Mouse (Mus musculus) midbrain, embryonic 16.5 days (tissue): ENCODE measurements around the gene Htr6. TPM values are rescaled to one million over a fixed set of nuclear protein-coding genes. Genes with fewer than 3 reads are reported as not detected.

Source experiments
- ATAC-seq: fragments of 200-750 bp; cut with Nextera tagmentation; 2 replicates; pipeline ENCODE4 v1.8.0; 2017; ENCODE audit warnings: moderate TSS enrichment
- H3K27ac ChIP-seq: fragments of 300-500 bp; sonication (generic); 2 replicates; pipeline ENCODE4 v1.5.1; 2014; ENCODE audit warnings: mild to moderate bottlenecking, low read length, mixed read lengths
- H3K27me3 ChIP-seq: fragments of 300-500 bp; sonication (generic); 2 replicates; pipeline ENCODE4 v1.6.1; 2014; ENCODE audit warnings: low read depth, low read length, mixed read lengths; ENCODE audit not compliant: control insufficient read depth, insufficient read depth
- H3K36me3 ChIP-seq: fragments of 300-500 bp; sonication (generic); 2 replicates; pipeline ENCODE4 v1.6.1; 2014; ENCODE audit warnings: mild to moderate bottlenecking, low read length, moderate library complexity, mixed read lengths; ENCODE audit not compliant: control insufficient read depth, insufficient read depth
- H3K4me1 ChIP-seq: fragments of 300-500 bp; sonication (generic); 2 replicates; pipeline ENCODE4 v1.6.1; 2014; ENCODE audit warnings: mild to moderate bottlenecking, low read length, mixed read lengths; ENCODE audit not compliant: control insufficient read depth, insufficient read depth
- H3K4me2 ChIP-seq: fragments of 300-500 bp; sonication (generic); 2 replicates; pipeline ENCODE4 v1.6.1; 2014; ENCODE audit warnings: mild to moderate bottlenecking, low read length, mixed read lengths
- H3K4me3 ChIP-seq: fragments of 300-500 bp; sonication (generic); 2 replicates; pipeline ENCODE4 v1.5.1; 2014; ENCODE audit warnings: low read depth, mild to moderate bottlenecking, low read length, moderate library complexity, mixed read lengths
- H3K9ac ChIP-seq: fragments of 300-500 bp; sonication (generic); 2 replicates; pipeline ENCODE4 v1.6.1; 2014; ENCODE audit warnings: low read depth, low read length, mixed read lengths
- H3K9me3 ChIP-seq: fragments of 300-500 bp; sonication (generic); replicated peaks from 2 replicates; pipeline ENCODE4 v1.6.1; 2014; ENCODE audit warnings: mild to moderate bottlenecking, low read length, mixed read lengths; ENCODE audit not compliant: control insufficient read depth, poor library complexity, severe bottlenecking
- whole genome bisulfite sequencing: fragments of 180-500 bp; shearing (Covaris S2); extraction: QIAGEN DNeasy Blood & Tissue Kit; methylation state at CpG from one replicate; pipeline ENCODE4 v1.1.7; 2014; 5-methylcytosine and 5-hydroxymethylcytosine counted together
- polyA plus RNA-seq: library from polyadenylated mRNA; unstranded; fragments of >200 nt; fragmentation: Nextera tagmentation; extraction: Ambion mirVana; gene quantifications from 2 replicates; pipeline ENCODE4 v1.2.1, GENCODE M21; 2015

Htr6 gene
- polyA plus RNA-seq, 1 experiment from 2014 or later: 0.30 TPM

DNA sequence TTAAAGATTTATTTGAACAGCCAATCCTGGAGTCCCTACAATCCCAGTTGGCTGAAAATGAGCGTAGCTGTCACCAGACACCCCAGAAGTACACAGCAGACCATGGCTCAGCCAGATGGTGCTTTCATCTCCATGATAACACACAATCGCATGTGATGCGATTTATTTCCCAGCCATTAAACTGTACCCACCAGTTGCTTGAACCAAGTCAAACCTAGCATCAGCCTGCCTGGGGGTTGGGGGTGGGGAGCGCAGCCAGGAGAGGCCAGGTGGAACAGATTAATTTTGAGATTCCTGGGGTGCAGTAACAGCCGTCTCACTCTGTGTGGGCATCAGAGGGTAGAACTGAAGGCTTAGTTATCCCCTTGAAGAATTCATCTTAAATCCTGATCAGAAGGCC is 29.0 kb downstream of the Htr6 start:
- H3K4me3 ChIP-seq: no peak overlapping the region
- peak; percentile 54; the same call in 1 of the 2 replicates for ATAC-seq
- no peak overlapping the region for H3K9ac ChIP-seq
- H3K36me3 ChIP-seq: no peaks in the 10 kb centered on the region
- H3K4me1 ChIP-seq: no peaks in the 10 kb centered on the region
- H3K27ac ChIP-seq: no peak overlapping the region; the same call in 1 of the 2 replicates
- 63% methylated on average over 5 of the region's 5 CpGs for WGBS
- H3K27me3 ChIP-seq: no peaks in the 10 kb centered on the region
- H3K9me3 ChIP-seq: no peaks in the 10 kb centered on the region
- no peak overlapping the region for H3K4me2 ChIP-seq

DNA sequence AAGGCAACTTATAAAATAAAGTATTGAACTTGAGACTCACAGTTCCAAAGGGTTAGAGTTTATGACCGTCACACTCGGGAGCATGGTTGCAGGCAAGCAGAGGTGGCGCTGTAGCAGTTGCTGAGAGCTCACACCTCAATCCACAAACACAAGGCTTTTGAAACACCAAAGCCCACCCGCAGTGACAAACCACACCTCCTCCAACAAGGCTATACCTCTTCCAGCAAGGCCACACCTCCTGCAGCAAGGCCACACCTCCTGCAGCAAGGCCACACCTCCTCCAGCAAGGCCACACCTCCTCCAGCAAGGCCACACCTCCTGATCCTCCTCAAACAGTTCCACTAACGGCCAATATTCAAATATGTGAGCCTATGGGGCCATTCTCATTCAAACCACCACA is 30.8 kb downstream of the Htr6 start:
- no peaks in the 10 kb centered on the region for H3K9me3 ChIP-seq
- 91% methylated on average over 5 of the region's 5 CpGs for WGBS
- no peak overlapping the region for H3K27ac ChIP-seq

DNA sequence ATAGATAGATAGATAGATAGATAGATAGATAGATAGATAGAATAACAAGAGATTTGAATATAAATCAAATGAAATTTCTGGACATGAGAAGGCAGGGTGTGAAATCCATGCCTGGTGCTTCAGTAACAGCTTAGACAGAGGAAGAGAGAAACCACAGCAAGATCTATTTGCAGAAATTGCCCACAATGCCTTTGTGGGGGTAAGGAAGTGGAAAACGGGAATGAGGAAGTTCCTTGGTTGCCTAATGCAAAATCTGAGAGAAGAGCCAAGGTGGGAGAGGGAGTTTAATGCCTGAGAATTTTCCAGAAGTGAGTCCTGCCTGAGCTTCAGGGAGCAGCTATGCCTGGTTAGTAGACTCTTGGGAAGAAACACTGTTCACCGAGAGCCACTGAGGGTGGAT is 31.8 kb downstream of the Htr6 start:
- H3K27ac ChIP-seq: no peak overlapping the region
- H3K9me3 ChIP-seq: no peaks in the 10 kb centered on the region
- H3K9ac ChIP-seq: no peak overlapping the region
- no peaks in the 10 kb centered on the region for H3K27me3 ChIP-seq
- no peak overlapping the region for H3K4me2 ChIP-seq
- no peak overlapping the region for H3K4me3 ChIP-seq
- ATAC-seq: no peak
- WGBS: 84% methylated on average over 2 of the region's 2 CpGs
- H3K36me3 ChIP-seq: no peaks in the 10 kb centered on the region
- H3K4me1 ChIP-seq: peaks cover 18% of the 10 kb centered on the region

More for the DNA sequence above, 30.8 kb downstream of the Htr6 start:
- Histone ChIP-seq H3K27me3 (no peaks in the 10 kb centered on the region), H3K36me3 (no peaks in the 10 kb centered on the region), H3K4me3 (no peak overlapping the region), H3K4me1 (peaks cover 12% of the 10 kb centered on the region), H3K9ac (no peak overlapping the region), H3K4me2 (no peak overlapping the region)
- ATAC-seq: no peak

DNA sequence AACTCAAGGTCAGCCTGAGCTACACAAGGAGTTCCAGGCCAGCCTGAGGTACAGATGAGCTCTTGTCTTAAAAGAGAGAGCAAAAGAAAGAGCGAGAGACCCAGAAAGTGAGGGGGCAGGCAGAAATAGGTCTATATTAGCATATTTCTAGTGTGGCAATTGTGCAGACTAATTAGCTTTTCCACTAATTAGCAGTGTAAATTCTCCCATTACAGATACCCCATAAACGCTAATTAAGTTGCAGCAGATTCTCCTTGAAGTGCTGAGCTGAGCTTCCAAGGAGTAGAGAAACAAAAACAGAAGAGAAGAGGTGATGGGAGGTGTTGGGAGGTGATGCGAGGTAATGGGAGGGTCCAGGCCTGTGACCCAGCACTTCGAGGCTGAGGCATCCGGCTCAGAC is 32.8 kb downstream of the Htr6 start:
- Histone ChIP-seq H3K9ac (no peak overlapping the region), H3K27ac (no peak overlapping the region), H3K27me3 (no peaks in the 10 kb centered on the region), H3K36me3 (no peaks in the 10 kb centered on the region), H3K4me3 (no peak overlapping the region), H3K4me1 (peaks cover 27% of the 10 kb centered on the region), H3K9me3 (no peaks in the 10 kb centered on the region), H3K4me2 (no peak overlapping the region)
- WGBS: 72% methylated on average over 5 of the region's 5 CpGs
- no peak for ATAC-seq

DNA sequence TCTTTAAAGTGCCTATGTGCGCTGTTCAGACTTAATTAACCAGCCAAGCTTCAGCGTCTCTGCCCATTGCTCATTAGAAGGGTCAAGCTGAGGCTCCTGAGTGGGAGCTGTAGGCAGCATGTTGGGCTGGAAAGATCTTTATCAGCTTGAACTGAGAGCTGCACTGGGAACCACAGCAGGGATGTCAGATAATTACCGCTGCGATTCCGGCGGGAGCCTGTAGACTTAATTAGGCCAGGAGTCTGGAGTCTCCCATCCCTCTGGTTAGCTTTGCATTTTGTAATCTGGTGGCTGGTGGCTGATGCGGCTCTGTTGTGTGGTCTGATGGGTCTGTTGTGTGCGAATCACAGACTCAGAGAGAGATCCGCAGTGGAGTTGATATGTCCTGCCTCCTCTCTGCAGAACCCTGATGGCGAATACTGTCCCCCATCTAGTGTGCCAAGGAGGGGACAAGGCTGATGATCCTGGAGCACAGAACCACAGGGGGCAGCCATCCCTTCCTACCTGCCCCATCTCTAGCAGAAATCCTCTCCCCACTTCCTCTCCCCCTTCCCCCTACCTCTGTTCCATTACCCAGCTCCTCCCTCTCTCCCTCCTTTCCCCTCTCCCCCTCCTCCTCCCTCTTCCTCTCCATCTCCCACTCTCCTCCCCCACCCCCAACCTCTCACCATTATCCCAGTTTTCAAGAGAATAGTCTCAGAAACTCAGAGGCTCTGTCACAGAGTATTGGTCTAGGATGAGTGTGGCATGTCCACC is 35.1 kb downstream of the Htr6 start:
- 2% methylated on average over 10 of the region's 10 CpGs for WGBS
- Histone ChIP-seq H3K9ac (no peak overlapping the region), H3K36me3 (no peaks in the 10 kb centered on the region), H3K4me2 (0 out of 2 replicates have a peak overlapping the region, but pooled peaks have one; percentile 1), H3K4me1 (peaks cover 29% of the 10 kb centered on the region), H3K27ac (peak overlapping the region; percentile 61; the same call in 1 of the 2 replicates), H3K4me3 (no peak overlapping the region), H3K9me3 (no peaks in the 10 kb centered on the region), H3K27me3 (no peaks in the 10 kb centered on the region)
- peak; percentile 52; the same call in 1 of the 2 replicates for ATAC-seq

DNA sequence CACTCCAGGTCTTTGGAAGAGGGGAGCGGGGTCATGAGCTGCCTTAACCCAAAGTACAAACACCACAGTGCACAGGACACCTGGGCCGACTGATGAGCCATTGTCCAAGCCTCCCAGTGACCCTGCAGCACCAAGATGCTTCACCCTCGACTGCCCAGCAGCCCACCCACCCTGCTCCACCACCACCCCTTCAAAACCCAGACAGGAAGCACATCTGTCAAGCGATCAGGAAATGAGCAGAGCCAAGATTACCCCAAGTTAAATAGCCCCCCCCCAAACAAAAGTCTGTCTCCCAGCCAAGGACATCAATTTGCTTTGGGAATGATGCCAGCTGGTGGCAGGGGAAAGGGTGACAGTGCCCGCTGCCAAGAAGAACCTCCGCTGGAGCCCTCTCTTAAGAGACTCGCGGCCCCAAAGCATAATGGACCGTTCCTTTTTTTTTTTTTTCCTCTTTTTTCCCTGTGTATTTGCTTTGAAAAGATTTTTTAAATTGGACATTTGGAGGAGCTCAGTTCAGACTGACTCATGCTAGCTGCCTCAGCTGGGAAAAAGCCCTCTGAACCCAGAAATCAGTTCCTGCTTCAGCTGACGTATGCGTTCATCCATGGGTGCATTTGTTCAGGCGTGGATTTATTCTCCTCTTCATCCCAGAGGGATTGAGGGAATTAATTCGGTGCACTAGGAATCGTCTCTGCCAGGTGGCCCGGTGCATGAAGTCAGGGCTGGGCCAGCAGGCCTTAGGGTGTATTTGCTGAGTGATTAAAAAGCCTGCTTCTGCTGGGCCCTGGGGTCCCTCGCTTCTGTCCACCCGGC is 37.4 kb downstream of the Htr6 start:
- no peaks in the 10 kb centered on the region for H3K9me3 ChIP-seq
- H3K4me3 ChIP-seq: no peak overlapping the region
- H3K4me1 ChIP-seq: peaks cover 29% of the 10 kb centered on the region
- WGBS: 25% methylated on average over 17 of the region's 17 CpGs
- H3K4me2 ChIP-seq: no peak overlapping the region
- H3K36me3 ChIP-seq: no peaks in the 10 kb centered on the region
- peak; percentile 16; the same call in 1 of the 2 replicates for ATAC-seq
- no peak overlapping the region; the same call in 1 of the 2 replicates for H3K9ac ChIP-seq
- H3K27me3 ChIP-seq: no peaks in the 10 kb centered on the region
- peak overlapping the region; percentile 48; the same call in 1 of the 2 replicates for H3K27ac ChIP-seq

DNA sequence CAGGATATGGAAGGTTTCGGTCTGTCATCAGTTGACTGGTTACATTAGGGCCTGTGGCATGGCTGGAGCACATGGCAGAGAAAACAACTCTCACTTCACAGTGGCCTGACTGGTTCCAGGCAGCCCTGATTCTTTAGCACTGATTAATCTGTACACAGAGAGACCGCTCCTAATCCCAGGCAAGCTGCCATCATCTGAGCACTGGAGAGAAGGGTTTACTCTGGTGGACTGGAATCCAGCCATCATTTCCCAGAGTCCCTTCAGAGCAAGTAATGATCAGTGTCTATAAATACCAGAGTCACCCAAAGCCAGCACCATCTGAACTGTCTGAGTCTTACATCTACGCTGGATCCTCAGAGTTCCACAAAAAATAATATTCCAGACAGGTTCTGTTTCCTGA is 39.6 kb downstream of the Htr6 start:
- no peak for ATAC-seq
- 89% methylated on average over 3 of the region's 3 CpGs for WGBS
- H3K9me3 ChIP-seq: no peaks in the 10 kb centered on the region
- no peak overlapping the region for H3K9ac ChIP-seq
- no peaks in the 10 kb centered on the region for H3K27me3 ChIP-seq
- H3K4me1 ChIP-seq: peaks cover 34% of the 10 kb centered on the region
- H3K27ac ChIP-seq: no peak overlapping the region
- H3K4me2 ChIP-seq: no peak overlapping the region
- no peaks in the 10 kb centered on the region for H3K36me3 ChIP-seq
- H3K4me3 ChIP-seq: no peak overlapping the region

DNA sequence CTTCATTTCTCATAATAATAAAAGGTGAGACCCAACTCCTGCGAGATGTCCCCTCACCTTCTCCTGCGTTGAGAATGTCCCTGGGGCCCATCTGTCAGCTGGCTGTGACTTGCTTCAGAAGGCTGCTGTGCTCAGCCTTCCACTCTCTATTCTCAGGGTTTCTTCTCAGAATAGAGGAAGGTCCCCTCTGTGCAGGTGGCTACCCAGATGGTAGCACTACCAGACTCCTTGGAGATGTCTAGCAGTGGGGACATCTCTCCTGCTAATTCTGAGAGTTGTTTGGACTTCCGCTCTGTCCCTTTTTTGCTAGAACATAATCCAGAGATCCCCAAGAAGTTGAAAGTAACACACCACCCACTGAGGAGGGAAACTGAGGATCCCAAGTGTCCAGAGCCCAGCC is 40.4 kb downstream of the Htr6 start:
- no peaks in the 10 kb centered on the region for H3K36me3 ChIP-seq
- H3K4me2 ChIP-seq: no peak overlapping the region
- H3K9me3 ChIP-seq: no peaks in the 10 kb centered on the region
- no peak for ATAC-seq
- no peak overlapping the region for H3K9ac ChIP-seq
- H3K4me1 ChIP-seq: peaks cover 25% of the 10 kb centered on the region
- no peak overlapping the region for H3K4me3 ChIP-seq
- no peak overlapping the region for H3K27ac ChIP-seq
- no peaks in the 10 kb centered on the region for H3K27me3 ChIP-seq
- WGBS: 89% methylated on average over 3 of the region's 3 CpGs

DNA sequence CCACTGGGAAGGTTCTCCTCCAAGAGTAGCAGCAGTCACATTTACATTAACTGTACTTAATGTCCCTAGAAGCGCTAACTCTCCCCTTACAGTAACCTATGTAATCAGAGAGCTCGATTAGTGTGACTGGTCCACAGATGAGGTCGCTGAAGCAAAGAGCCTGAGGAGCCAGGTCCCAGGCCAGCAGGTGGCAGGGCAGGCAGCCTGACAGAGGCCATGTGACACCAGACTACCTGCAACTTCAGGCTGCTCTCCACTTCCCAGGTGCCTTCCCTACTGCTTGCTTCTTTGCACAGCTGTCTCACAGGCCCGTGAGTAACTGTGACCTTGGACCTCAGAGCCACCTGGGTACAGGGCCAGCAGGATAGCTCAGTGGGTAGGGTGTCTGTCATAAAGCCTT is 40.8 kb downstream of the Htr6 start:
- Histone ChIP-seq H3K4me1 (peaks cover 22% of the 10 kb centered on the region), H3K4me3 (no peak overlapping the region), H3K9me3 (no peaks in the 10 kb centered on the region), H3K36me3 (no peaks in the 10 kb centered on the region), H3K27ac (no peak overlapping the region), H3K27me3 (no peaks in the 10 kb centered on the region), H3K4me2 (no peak overlapping the region), H3K9ac (no peak overlapping the region)
- ATAC-seq: no peak
- 57% methylated on average over 4 of the region's 4 CpGs for WGBS
